Mouse (Mus musculus) left cerebral cortex, adult 9 months (tissue): ENCODE measurements at regions not wholly inside any gene's neighbourhood (a gene's known extent, or its start where the extent isn't known, plus 50 kb on each side); places are given as distances from the start of the nearest gene placed in this dataset.

Experiments
- DNase-seq, 2 experiments: peaks; one replicate each; pipeline ENCODE4 v3.0.0; 2022; ENCODE audit warnings: low spot score in 2 of 2

DNA sequence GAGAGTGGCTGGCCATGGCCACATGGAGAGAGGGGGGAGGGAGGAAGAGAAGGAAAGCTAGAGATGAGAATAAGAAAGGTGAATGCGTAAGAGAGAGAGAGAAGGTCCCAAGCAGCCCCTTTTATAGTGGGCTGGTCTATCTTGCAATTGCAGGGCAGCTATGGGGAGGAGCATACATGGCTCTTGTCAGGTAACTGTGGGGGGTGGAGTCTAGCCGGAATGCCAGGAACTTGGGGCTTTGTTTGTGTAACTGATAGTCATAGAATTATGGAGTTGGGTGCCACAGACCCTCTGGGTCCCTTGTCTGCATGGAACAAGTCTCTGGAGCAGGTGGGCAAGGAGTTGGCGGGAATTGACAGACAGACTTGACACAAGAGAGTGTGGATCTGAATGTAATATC lies 2151.8 kb downstream of the 4930444P10Rik start:
- DNase-seq, result no peak

DNA sequence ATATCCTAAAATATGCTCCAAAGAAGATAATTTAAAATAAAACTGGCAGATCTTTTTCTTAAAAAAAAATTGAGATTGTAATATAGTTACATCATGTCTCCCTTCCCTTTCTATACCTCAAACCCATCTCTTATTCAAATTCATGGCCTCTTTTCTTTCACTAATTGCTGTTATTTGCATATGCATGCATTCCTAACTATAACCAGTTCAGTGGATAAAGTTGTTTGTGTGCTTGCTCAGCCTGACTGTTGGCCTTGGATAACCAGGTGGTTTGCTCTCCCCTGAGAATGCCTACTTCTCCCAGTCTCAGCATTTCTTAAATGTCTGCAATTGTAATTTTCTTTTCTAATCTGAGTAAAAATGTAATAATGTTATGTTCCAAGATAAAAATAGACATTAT lies 2154.8 kb downstream of the 4930444P10Rik start:
- no peak for DNase-seq

GRCm38 (mm10) chr1:13935938-13936491 lies 2157.1 kb downstream of the 4930444P10Rik start:
- no peak for DNase-seq

DNA sequence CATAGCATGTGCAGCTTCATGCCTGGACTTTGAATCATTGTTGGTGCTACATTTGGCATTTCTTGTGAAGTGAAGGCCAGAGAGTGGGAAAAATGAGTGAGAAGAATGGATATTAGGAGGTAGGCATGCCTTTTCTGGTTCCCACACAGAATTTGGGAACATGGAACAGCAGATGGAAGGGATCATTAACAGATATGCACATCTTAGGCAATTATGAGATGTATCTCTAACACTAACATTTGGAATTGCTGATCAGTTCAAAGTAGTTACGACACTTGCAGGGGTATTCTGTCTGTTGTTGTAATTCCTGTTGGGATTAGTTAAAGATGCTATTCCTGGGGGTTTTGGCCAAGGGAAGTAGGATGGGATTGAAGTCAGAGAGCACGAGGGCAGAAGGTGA lies 2164.4 kb downstream of the 4930444P10Rik start:
- no peak for DNase-seq

GRCm38 (mm10) chr1:13927964-13928363 lies 2165.2 kb downstream of the 4930444P10Rik start:
- no peak for DNase-seq

DNA sequence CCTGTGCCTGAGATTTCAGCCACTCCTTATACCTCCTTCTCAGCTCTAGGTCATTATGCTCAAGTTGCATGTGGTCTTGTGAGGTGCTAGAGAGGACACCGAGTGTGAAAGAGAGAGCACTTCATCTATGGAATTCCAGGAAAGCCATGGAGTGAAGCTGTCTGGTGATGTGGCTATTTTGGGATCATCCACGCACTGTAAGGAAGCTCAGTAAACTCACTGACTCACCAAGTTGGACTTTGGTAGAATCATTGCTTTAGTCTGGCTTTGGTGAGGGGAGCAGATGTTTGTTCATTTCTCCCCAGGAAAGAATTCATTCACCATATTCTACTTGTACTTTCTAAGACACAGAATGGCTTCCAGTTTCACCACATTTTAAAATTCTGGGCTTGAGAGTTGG lies 2167.1 kb downstream of the 4930444P10Rik start:
- DNase-seq, result no peak

DNA sequence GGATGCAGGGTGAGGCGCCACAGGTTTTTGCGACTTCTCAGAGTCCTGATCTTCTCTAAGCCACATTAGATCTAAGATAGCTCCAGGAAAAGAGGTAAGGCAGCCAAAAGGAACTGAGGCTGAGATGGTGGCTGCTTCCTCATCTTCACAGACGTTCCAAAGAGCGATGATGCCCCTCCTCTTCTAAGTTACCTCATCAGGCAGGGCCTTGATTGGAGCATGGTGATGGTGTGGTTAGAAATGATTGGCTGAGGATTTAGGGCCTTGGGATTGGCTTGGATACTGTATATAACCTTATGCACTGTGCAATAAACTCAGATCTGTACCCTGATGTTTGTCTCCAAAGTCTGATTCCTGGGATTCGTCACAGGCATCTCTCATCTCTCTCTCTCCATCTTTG lies 2177.9 kb downstream of the 4930444P10Rik start:
- DNase-seq, result no peak

- DNase-seq, result no peak
Measured at GRCm38 (mm10) chr1:13879126-13879525, 2214.0 kb downstream of the 4930444P10Rik start.

GRCm38 (mm10) chr1:13873925-13874324 lies 2219.2 kb downstream of the 4930444P10Rik start:
- DNase-seq, result no peak

DNA sequence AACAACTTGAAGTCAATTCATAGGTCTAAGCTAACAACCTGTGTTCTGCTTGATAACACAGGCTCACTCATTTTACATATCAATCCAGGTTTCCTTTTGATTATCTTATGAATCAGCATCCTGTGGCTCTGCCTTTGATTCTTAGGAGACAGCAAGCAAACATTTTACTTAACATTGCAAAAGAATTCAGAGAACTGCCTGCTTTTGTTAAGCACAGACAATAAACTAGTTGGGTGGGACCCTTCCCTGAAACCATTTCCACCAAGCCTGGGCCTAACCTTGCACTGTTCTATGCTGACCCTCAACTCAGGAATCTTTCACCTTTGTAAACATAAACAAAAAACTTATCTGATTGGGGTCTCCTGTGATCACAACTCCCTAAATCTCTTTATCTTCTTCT lies 2220.6 kb downstream of the 4930444P10Rik start:
- DNase-seq, result no peak

DNA sequence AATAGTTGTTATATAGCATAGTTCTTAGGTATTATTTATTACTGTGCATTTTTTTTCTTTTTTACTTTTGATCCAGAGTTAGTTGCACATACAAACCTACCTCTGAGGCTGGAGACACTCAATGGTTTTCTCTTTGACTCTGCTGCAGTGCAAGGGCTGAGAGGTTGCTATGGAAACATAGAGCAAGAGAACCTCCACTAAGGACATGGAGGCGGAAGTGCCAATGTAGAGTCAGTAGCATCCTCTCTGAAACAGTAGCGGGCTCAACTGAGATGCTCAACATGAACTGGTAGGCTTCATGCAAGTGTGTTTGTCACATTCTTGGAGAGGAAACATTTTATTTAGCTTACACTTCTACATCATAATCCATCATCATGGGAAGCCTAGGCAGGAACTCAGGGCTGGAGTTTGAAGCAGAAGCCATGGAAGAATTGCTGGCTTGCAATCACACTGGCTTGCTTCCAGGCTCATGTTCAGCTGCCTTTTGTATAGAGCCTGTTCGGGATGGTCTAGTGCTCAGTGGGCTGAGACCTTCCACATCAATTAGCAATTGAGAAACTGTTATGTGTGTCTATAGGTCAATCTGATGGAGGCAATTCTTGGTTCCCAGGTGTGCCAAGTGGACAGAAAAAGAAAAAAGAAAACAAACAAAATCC lies 2222.4 kb downstream of the 4930444P10Rik start:
- DNase-seq, result peak; percentile 41 to 43

DNA sequence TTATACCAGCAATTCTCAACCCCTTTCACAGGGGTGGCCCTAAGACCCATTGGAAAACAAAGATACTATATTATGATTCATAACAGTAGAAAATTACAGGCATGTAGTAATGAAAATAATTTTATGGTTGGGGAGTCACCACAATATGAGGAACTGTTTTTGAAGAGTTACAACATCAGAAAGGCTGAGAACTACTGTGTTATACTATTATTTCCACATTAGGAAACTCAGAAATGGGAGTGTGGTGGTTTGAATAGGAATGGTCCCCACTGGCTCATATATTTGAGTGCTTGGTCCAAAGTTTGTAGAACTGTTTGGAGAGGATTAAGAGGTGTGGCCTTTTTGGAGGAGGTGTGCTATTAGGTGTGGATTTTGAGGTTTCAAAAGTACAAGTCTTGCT lies 2227.4 kb downstream of the 4930444P10Rik start:
- DNase-seq, result no peak

DNA sequence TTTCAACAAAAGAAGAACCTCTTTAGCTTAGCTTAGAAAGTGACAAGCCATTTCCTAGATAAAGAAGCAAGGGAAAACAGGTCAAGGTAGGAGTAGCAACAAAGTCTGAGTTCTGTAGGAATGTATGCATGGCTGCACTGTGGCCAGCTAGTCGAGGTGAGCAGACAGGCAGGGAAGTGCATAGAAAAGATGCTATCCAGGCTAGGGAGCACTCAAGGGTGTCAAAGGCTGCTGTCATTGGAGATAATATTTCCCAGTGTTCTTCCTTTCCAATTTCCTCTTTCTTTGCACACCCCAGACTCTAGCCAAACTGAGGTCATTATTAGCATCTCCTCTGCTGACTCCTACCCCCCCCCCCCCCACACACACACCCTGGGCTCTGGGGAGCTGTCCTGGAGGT lies 2229.4 kb downstream of the 4930444P10Rik start:
- DNase-seq, result no peak

DNA sequence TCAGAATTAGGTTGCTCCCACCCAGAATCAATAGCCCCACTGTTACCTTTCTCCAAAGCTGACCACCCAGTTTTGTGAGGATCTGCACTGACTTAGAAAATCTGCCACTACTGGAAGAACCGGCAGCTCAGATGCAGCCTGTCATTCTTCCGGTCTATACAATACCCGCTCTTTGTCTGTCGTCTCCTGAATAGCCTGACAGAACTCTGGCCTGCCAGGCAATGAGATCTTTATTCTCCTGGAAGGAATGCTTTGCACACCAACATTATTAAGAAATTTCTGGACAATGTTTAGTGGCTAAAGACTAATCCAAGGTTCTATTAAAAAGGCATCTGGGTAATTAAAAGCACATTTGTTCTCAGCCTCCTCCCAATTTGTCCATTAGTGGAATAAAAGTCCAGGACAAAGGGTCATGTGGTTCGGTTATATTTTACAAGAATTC lies 2232.0 kb downstream of the 4930444P10Rik start:
- no peak for DNase-seq

- no peak for DNase-seq
Measured at GRCm38 (mm10) chr1:13860469-13860868, 2232.7 kb downstream of the 4930444P10Rik start.

GRCm38 (mm10) chr1:13859723-13860122 lies 2233.4 kb downstream of the 4930444P10Rik start:
- no peak for DNase-seq

- no peak for DNase-seq
Measured at GRCm38 (mm10) chr1:13858371-13859018, 2234.6 kb downstream of the 4930444P10Rik start.

DNA sequence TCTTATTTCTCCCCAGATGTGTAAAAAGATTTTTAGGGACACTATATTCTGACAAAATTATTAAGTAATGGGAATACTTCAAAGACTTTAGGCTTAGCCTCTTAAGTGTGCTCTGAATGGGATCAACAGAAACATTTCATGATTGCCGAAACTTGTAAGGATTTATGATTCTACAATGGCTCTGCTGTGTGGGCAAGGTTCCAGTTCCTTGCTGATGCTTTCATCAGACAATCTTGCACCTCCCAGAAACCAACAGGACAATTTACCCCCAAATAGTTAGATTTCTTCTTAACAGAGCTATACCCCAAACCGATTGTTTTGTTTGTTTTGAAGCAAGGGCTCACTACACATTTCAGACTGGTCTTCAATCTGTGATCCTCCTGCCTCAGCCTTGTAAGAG lies 2236.1 kb downstream of the 4930444P10Rik start:
- DNase-seq, result no peak

DNA sequence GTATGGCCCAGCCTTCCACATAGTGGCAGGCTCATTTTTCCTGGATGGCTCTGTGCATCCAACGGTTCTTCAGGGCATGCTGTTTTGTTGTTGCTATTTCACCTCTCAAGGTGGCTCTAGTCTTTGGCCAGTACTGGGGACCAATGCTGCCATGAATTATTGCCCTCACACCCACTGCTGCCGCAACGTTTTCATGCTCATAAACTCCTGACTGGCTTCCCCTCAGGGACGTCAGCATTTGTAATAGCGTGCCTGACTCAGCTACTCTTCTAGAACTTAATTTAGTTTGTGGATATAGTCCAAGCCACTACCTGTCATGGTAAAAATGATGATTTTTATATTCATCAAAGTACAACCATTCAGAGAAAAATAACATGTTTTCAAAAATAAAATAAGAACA lies 2242.0 kb downstream of the 4930444P10Rik start:
- DNase-seq, result no peak

DNA sequence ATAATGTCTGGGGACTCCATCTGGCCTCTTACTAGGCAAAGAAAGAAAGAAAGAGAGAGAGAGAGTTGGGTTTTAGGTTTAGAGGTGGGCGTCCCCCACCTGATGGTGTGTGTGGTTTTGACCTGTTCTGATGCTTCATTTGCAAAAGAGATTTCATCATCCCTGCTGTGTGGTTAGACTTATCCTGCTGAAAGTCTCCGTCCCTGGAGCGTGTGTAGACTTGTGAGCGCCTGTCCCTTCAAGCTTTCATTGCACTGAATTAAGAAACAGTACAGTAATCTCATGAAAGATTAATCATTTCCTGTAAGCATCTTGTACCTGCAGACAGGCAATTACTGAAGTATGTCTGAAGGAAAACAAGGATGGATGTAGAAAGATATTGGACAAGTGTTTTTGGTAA lies 2244.1 kb downstream of the 4930444P10Rik start:
- DNase-seq, result no peak

- DNase-seq, result no peak
Measured at GRCm38 (mm10) chr1:13846336-13846865, 2246.7 kb downstream of the 4930444P10Rik start.

DNA sequence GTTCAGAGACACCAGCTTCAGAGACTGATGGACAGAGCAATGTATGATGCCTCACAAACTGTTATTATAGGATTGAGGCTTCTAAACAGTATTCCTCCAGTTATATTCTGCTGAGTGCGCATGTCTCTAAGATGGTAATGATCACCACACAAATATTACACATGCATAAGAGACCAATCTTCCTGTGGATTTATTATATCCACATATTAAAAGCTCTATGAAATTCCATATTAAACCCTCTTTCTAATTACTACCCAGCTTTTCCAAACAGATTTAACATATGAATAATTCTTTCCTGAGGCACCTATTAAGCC lies 2252.9 kb downstream of the 4930444P10Rik start:
- DNase-seq, result no peak

DNA sequence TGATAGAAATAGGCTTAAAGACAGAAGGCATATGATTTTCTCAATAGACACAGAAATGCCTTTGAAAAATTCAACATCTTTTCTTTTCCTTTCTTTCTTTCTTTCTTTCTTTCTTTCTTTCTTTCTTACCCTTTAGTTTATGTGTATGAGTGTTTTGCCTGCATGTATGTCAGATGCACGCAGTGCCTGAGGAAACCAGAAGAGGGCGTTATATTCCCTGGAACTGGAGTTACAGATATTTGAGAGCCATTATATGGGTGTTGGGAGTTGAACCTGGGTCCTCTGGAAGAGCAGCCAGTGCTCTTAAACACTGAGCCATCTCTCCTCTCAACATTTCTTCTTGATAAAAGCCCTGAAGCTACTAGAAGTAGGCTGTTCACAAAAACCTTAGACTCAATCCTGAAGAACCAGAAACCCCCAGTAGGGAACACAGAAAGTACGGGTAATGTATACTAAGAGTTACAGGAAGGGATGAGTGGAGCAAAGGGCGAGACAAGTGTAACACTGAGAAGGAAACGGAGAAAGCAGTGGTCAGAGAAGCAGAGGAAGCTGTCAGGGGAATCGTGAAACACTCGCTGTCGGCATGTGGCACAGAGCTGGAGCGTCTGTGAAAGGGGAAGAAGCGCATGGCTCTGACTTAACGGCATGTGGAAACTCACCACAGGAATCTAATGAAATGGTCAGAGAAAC lies 2253.4 kb downstream of the 4930444P10Rik start:
- no peak for DNase-seq
